In the genomic region with DNA sequence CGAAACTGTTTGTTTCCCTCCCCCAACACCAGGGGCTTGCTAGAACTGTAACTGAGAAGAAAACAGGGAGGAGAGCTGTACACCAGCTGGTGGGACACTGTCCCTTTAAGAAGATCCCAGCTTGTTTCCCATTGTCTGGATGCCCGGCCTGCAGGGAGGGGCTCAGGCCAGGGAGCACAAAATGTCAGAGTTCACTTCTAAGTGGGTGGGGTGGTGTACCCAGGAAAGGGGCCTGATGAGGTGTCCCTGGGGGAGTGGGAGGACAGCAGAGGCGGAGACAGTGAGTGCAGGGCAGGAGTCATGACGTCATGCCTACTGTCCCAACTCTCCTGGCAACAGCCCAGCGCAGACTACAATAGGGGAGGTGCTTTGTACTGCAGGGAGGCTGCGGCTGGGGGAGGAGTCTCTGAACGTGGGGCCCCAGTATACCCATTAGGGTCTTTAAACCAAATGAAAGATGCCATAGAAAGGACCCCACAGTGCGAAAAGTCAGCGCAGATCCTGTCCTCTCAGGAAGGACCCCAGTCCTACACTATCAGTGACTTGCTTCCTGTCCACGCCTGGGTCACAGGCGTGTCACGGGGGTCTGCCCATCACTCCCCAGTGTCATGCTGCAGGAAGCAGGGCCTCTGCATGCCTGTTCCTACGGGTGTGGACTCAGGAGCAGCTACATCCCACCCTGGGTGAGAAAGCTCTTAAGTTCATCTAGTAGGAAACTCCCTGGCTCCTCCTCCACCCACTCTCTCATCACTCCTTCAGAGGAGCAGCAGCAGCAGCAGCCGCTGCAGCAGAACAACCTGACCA, we compare ENCODE assay signal across 8 mouse cellular contexts. TPM values are rescaled to one million over a fixed set of nuclear protein-coding genes. Genes with fewer than 3 reads are reported as not detected.
DNase-seq lines count a peak whose midpoint lies in the region; ATAC-seq and TF ChIP-seq lines count a peak whose summit lies in the region.

No protein-coding gene starts in this region.

- H3K36me3 ChIP-seq in E14TG2a.4 (ENCODE audit: insufficient read depth, low read length): peaks cover 46% of the 10 kb centered on the region
- peaks cover 19% of the 10 kb centered on the region; the same call in 1 of the 2 replicates for H3K36me3 ChIP-seq in forebrain, postnatal 0 days (ENCODE audit: insufficient read depth)
- H3K36me3 ChIP-seq in lung, embryonic 14.5 days (ENCODE audit: insufficient read depth): peaks cover 8% of the 10 kb centered on the region; the same call in 1 of the 2 replicates
- peaks cover 15% of the 10 kb centered on the region; the same call in 1 of the 2 replicates for H3K36me3 ChIP-seq in neural tube, embryonic 14.5 days (ENCODE audit: control insufficient read depth, insufficient read depth, low read length)

- H3K4me1 ChIP-seq in E14TG2a.4 (replicated peaks; ENCODE audit: low read depth, low read length): peaks cover 60% of the 10 kb centered on the region
- 0 out of 2 replicates have a peak, but pooled peaks cover 10% of the 10 kb centered on the region for H3K4me1 ChIP-seq in forebrain, postnatal 0 days (ENCODE audit: insufficient read depth)
- H3K4me1 ChIP-seq in lung, embryonic 14.5 days (ENCODE audit: insufficient read depth): peaks cover 18% of the 10 kb centered on the region
- H3K4me1 ChIP-seq in neural tube, embryonic 14.5 days (ENCODE audit: control insufficient read depth, insufficient read depth, low read length): peaks cover 24% of the 10 kb centered on the region

- H3K4me3 ChIP-seq in E14TG2a.4 (replicated peaks; ENCODE audit: low read length): peak overlapping the region; percentile 54
- peak overlapping the region; percentile 20 for H3K4me3 ChIP-seq in forebrain, postnatal 0 days (ENCODE audit: low read depth, low read length)
- peak overlapping the region; percentile 34 for H3K4me3 ChIP-seq in lung, embryonic 14.5 days (ENCODE audit: low read depth, low read length)
- H3K4me3 ChIP-seq in neural tube, embryonic 14.5 days (ENCODE audit: low read depth, low read length): peak overlapping the region; percentile 20

- no peak for TF ChIP-seq CTCF in E14TG2a.4 (conservative IDR thresholded peaks at IDR 0.05; ENCODE audit: low read length)
- TF ChIP-seq CTCF in forebrain, postnatal 0 days (IDR thresholded peaks at IDR 0.05; ENCODE audit: low read depth): no peak
- TF ChIP-seq CTCF in lung, embryonic 14.5 days (IDR thresholded peaks at IDR 0.05; ENCODE audit: low read depth): peak; percentile 12; the same call in 1 of the 2 replicates

- peak; percentile 84 for DNase-seq in brain, adult 2 months (ENCODE audit: low read depth, low spot score)
- peak; percentile 75 for DNase-seq in forebrain, postnatal 0 days
- DNase-seq in layer of hippocampus, adult 18-20 months (ENCODE audit: low spot score in 2 of 2): peak; percentile 20 to 62
- peak; percentile 97 for DNase-seq in lung, embryonic 14.5 days
- DNase-seq in thymus, postnatal 0 days (ENCODE audit: low spot score): peak; percentile 77

- 0 out of 2 replicates have a peak overlapping the region, but pooled peaks have one; percentile 67 for H3K27ac ChIP-seq in forebrain, postnatal 0 days (ENCODE audit: low read depth, low read length)
- peak overlapping the region; percentile 83 for H3K27ac ChIP-seq in lung, embryonic 14.5 days (ENCODE audit: low read depth)
- peak overlapping the region; percentile 73 for H3K27ac ChIP-seq in neural tube, embryonic 14.5 days (ENCODE audit: low read depth, low read length)

- 7% methylated on average over 14 of the region's 14 CpGs for WGBS in forebrain, postnatal 0 days
- WGBS in lung, embryonic 14.5 days: 2% methylated on average over 14 of the region's 14 CpGs
- WGBS in neural tube, embryonic 14.5 days: under 1% methylated on average over 14 of the region's 14 CpGs

- H3K9ac ChIP-seq in forebrain, postnatal 0 days: peak overlapping the region; percentile 6; the same call in 1 of the 2 replicates
- peak overlapping the region; percentile 47 for H3K9ac ChIP-seq in lung, embryonic 14.5 days
- H3K9ac ChIP-seq in neural tube, embryonic 14.5 days (replicated peaks; ENCODE audit: low read depth, low read length): peak overlapping the region; percentile 54

- ATAC-seq in forebrain, postnatal 0 days: peak; percentile 71
- peak; percentile 42 to 57 for ATAC-seq in hematopoietic stem cell, adult 5-6 weeks (replicated peaks in 1 of 2; ENCODE audit: insufficient read depth in 1 of 2, low FRiP score in 2 of 2, low TSS enrichment in 1 of 2, low read depth in 1 of 2, poor library complexity in 2 of 2, severe bottlenecking in 2 of 2)
- ATAC-seq in lung, embryonic 14.5 days (ENCODE audit: insufficient read depth): peak; percentile 86
- ATAC-seq in neural tube, embryonic 14.5 days (ENCODE audit: low read depth): peak; percentile 75

- peak overlapping the region; percentile 47 for H3K4me2 ChIP-seq in forebrain, postnatal 0 days (ENCODE audit: low read depth)
- H3K4me2 ChIP-seq in lung, embryonic 14.5 days: peak overlapping the region; percentile 76
- peak overlapping the region; percentile 49 for H3K4me2 ChIP-seq in neural tube, embryonic 14.5 days (ENCODE audit: low read depth, low read length)

- H3K27me3 ChIP-seq in E14TG2a.4 (ENCODE audit: insufficient read depth, low read length): no peaks in the 10 kb centered on the region
- H3K27me3 ChIP-seq in forebrain, postnatal 0 days (ENCODE audit: insufficient read depth, low read length): no peaks in the 10 kb centered on the region
- H3K27me3 ChIP-seq in lung, embryonic 14.5 days (ENCODE audit: insufficient read depth, low read length): no peaks in the 10 kb centered on the region
- H3K27me3 ChIP-seq in neural tube, embryonic 14.5 days (ENCODE audit: control insufficient read depth, insufficient read depth, low read length): no peaks in the 10 kb centered on the region

- no peaks in the 10 kb centered on the region for H3K9me3 ChIP-seq in E14TG2a.4 (ENCODE audit: low read length)
- no peaks in the 10 kb centered on the region for H3K9me3 ChIP-seq in forebrain, postnatal 0 days (ENCODE audit: low read length)
- H3K9me3 ChIP-seq in lung, embryonic 14.5 days (ENCODE audit: low read depth, low read length): no peaks in the 10 kb centered on the region
- no peaks in the 10 kb centered on the region for H3K9me3 ChIP-seq in neural tube, embryonic 14.5 days (ENCODE audit: control insufficient read depth, low read length)

RNA-seq across cellular contexts. Expression of a gene that starts 12.2 kb away (rescaled TPM):
- total RNA-seq in forebrain, postnatal 0 days (2014; rRNA removed): 41.3 and 44.5 TPM in 2 replicates
- polyA plus RNA-seq in forebrain, postnatal 0 days (2015; fragmentation: Nextera tagmentation; extraction: Ambion mirVana): 9.3 and 11.4 TPM in 2 replicates
- 15.9 and 19.9 TPM in 2 replicates for total RNA-seq in hematopoietic stem cell, adult 5-6 weeks (2017)
- total RNA-seq in layer of hippocampus, adult 18-20 months (2021): 10 to 100 TPM; 39.9 to 44.8 TPM
- 8.2 and 10.0 TPM in 2 replicates for polyA plus RNA-seq in lung, embryonic 14.5 days (2014; fragmentation: Nextera tagmentation; extraction: Ambion mirVana)
- polyA plus RNA-seq in neural tube, embryonic 14.5 days (2014; fragmentation: Nextera tagmentation; extraction: Ambion mirVana): 23.2 and 28.0 TPM in 2 replicates
- polyA plus RNA-seq in thymus, postnatal 0 days (2015; fragmentation: Nextera tagmentation; extraction: Ambion mirVana): 2.8 and 3.8 TPM in 2 replicates

RNA-seq across cellular contexts. Expression of a gene that starts 36.9 kb away (rescaled TPM):
- 498 and 525 TPM in 2 replicates for total RNA-seq in forebrain, postnatal 0 days (2014; rRNA removed)
- 315 and 343 TPM in 2 replicates for polyA plus RNA-seq in forebrain, postnatal 0 days (2015; fragmentation: Nextera tagmentation; extraction: Ambion mirVana)
- 180 and 255 TPM in 2 replicates for total RNA-seq in hematopoietic stem cell, adult 5-6 weeks (2017)
- total RNA-seq in layer of hippocampus, adult 18-20 months (2021): 100 to 1,000 TPM; 295 to 322 TPM
- polyA plus RNA-seq in lung, embryonic 14.5 days (2014; fragmentation: Nextera tagmentation; extraction: Ambion mirVana): 557 and 559 TPM in 2 replicates
- polyA plus RNA-seq in neural tube, embryonic 14.5 days (2014; fragmentation: Nextera tagmentation; extraction: Ambion mirVana): 334 and 344 TPM in 2 replicates
- 385 and 414 TPM in 2 replicates for polyA plus RNA-seq in thymus, postnatal 0 days (2015; fragmentation: Nextera tagmentation; extraction: Ambion mirVana)

Comparison
In these comparisons a context has a peak if more than half of its experiments do, and no peak if none do; other contexts are left out.
1. Peak in every context shown above with its lines: DNase-seq, ATAC-seq, H3K4me3 ChIP-seq and H3K27ac ChIP-seq.
2. DNase-seq: peak in every context shown above with its lines; median percentile 97 in lung, embryonic 14.5 days; 84 in brain, adult 2 months; 77 in thymus, postnatal 0 days; 75 in forebrain, postnatal 0 days; 41 in layer of hippocampus, adult 18-20 months.